Mouse (Mus musculus) thymus, postnatal 36 days (tissue): ENCODE data around the gene Arel1.
A peak's percentile ranks its signal among the peaks of the same experiment; 100 is the strongest.

ENCODE experiments used
- DNase-seq, 2 experiments: peaks; one replicate each; pipeline ENCODE4 v3.0.0; 2022; ENCODE audit warnings: mixed read lengths in 2 of 2

Arel1 gene

GRCm38 (mm10) chr12:84907024-84907626, 63.6 kb downstream of the Arel1 start:
- DNase-seq = no peak

DNA sequence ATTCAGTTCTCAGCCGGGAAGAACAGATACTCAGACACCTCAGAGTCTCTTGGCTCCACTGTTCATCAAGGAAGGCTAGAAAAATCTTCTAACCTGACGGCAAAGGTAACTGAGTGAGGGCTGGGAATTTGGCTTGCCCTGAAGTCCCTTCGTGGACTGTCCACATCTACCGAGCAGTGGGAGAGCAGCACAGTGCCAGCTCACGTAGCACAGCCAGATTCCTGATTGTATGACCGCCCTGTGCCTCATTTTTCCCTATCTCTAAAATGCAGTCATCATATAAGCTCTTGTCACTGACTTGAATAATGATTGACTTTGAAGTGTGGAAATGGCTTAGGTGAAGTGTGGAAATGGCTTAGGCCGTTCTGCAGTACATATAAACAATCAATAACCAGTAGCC, 66.3 kb downstream of the Arel1 start:
- DNase-seq = no peak

DNA sequence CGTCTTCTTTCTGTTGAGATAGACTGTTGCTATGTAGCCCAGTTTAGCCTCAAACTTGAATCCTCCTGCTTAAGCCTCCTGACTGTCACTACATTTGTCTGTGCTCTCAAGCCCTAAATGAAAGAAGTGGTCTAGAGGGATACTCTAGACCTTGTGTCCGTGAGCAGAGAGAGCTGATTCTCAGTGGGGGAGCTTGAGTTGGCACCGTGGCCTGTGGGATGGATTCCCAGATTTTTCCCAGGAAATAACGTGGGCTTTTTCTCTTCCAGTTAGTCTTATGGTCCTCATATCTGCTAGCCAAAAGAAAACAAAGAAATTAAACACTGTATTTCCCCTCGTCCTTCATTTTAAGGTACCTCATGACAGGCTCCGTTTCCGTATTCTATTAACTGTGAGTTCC, 70.4 kb downstream of the Arel1 start:
- DNase-seq = no peak

DNA sequence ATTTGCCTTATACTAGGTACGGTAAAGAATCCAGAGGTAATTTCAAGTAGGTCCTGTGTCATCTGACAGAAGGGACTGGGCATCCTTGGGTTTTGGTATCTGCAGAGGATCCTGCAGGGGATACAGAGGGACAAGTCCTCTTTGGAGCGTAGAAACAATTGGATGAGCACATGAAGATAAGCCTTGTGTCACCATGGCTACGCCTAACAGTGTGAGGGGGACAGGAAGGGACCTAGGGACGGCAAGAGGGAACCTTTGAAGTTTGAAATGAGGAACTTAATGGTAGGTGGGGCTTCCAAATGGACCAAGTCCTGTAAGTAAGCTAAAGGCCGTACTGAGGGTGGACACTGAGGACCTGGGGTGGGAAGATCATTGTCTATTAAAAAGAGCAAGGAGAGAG, 73.4 kb downstream of the Arel1 start:
- DNase-seq = no peak

- no peak for DNase-seq
Observed at GRCm38 (mm10) chr12:84896235-84896634, 74.5 kb downstream of the Arel1 start.

- no peak for DNase-seq
Observed at GRCm38 (mm10) chr12:84893648-84894628, 76.8 kb downstream of the Arel1 start.

- DNase-seq = no peak
Observed at GRCm38 (mm10) chr12:84890289-84890688, 80.4 kb downstream of the Arel1 start.

DNA sequence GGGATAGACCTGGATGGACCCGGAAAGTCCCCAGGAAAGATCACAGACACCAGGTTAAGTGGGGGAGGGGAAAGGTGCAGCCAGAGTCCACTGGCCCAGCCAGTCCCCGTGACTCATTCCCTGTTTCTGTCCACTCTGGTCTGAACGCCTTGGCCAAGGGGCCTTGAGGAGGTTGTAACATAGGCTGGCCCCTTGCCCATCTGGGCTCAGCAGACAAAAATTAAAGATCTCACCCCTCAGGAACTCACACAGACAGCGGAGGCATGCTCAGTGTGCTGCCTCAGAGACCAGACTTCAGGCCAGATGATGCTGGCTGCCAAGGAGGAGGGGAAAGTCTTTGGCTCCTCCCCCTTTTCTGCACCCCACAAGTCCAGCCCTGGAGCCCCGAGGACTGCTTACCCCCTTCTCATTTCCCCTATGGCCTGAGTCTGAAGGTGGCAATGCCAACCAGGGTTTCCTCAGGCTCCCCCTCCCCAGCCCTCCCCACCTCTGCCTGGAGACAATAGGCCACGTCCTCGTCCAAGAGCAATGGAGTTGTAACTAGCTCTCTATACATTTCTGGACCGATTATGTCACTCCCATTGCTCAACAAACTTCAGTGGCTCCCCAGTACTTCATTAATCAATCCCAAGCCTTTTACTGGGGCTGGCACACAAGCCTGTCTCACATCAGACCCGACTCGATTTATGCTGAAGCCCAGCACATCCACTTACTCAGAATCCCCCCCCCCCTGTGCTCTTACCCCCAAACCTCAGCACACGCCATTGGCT, 85.4 kb downstream of the Arel1 start:
- DNase-seq = no peak

DNA sequence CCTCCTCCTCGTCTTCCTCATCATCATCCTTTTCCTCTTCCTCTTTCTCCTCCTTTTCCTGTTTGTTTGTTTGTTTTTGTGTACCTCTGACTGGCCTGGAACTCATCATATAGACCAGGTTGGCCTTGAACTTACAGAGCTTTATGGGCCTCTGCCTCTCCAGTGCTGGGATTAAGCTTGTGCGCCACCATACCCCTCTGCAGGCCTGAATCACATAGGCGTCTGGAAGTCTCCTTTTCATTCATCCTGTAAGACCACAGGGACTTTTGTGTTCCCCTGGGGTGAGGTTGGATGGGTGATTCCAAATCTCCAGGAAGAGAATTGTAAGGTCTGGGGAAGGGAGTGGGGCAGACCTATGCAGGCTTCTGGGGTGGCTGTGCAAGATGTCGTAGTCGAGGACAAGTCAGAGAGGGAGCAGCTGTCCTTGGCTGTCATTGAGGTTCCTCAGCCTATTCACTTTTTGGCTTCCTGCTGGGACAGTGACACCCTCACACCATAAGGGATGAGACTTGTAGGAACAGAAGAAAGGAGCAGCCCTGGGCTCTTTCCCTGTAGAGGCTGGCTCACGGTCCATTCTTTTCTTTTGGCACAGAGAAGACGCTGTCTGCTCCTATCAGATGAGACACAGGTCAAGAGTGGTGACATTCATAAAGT, 86.2 kb downstream of the Arel1 start:
- no peak for DNase-seq

DNA sequence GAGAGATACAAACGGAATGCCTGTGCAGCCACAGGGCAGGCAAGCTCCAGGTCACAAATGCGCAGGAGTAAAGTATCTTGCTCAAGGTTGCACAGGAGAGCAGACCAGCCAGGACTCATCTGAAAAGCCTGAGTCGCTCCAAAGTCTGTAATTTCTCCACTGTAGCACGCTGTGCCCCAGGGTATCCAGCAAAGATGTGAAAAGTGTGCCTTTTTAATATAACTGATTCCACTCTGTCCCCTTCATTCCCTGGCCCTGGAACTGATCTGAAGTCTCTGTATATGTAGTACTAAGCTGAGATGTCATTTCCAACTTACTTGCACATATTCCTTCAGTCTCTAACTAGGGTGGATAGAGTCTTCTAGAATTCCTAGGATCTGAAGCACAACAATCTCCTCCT, 87.9 kb downstream of the Arel1 start:
- no peak for DNase-seq

GRCm38 (mm10) chr12:84880091-84880490, 90.6 kb downstream of the Arel1 start:
- DNase-seq = no peak

GRCm38 (mm10) chr12:84876481-84877121, 94.1 kb downstream of the Arel1 start, which contains the start of gene Ltbp2:
TSS of gene Ltbp2 (minus strand) at chr12:84876532.
- peak; percentile 89 to 91 for DNase-seq

GRCm38 (mm10) chr12:84875761-84876480, 94.8 kb downstream of the Arel1 start:
- peak in 1 of 2 experiments; percentile 13 for DNase-seq

- DNase-seq = no peak
Observed at GRCm38 (mm10) chr12:84873434-84873833, 97.3 kb downstream of the Arel1 start.

GRCm38 (mm10) chr12:84872310-84872709, 98.4 kb downstream of the Arel1 start:
- DNase-seq = no peak
